Mouse (Mus musculus): ENCODE results near the gene Gprc5c. TPM values are rescaled to one million over a fixed set of nuclear protein-coding genes. Genes with fewer than 3 reads are reported as not detected.
A peak's percentile ranks its signal among the peaks of the same experiment; 100 is the strongest.
"Not testable (repeated sequence)": the region's sequence is repeated elsewhere in the genome, so short reads cannot be mapped to it uniquely, and the experiment has no call there.

The Gprc5c gene
- total RNA-seq, 2 experiments from 2014 or later = 2.8 to 4.5 TPM

- DNase-seq (ENCODE audit: extremely low spot score in 1 of 2, low spot score in 1 of 2) = no peak
Measured at GRCm38 (mm10) chr11:114896085-114896484, 45.1 kb downstream of the Gprc5c start.

- DNase-seq (ENCODE audit: extremely low spot score in 1 of 2, low spot score in 1 of 2) = no peak
Measured at GRCm38 (mm10) chr11:114898026-114898425, 47.1 kb downstream of the Gprc5c start.

- DNase-seq (ENCODE audit: extremely low spot score in 1 of 2, low spot score in 1 of 2) = no peak
Measured at GRCm38 (mm10) chr11:114903224-114903623, 52.3 kb downstream of the Gprc5c start.

GRCm38 (mm10) chr11:114907567-114907966 lies 56.6 kb downstream of the Gprc5c start:
- no peak for DNase-seq (ENCODE audit: extremely low spot score in 1 of 2, low spot score in 1 of 2)

- DNase-seq (ENCODE audit: extremely low spot score in 1 of 2, low spot score in 1 of 2) = no peak
Measured at GRCm38 (mm10) chr11:114908086-114908485, 57.1 kb downstream of the Gprc5c start.

- DNase-seq (ENCODE audit: extremely low spot score in 1 of 2, low spot score in 1 of 2) = not testable (repeated sequence)
Measured at GRCm38 (mm10) chr11:114909538-114909937, 58.6 kb downstream of the Gprc5c start.

- peak; percentile 73 to 86 for DNase-seq (ENCODE audit: extremely low spot score in 1 of 2, low spot score in 1 of 2)
Measured at GRCm38 (mm10) chr11:114912847-114913246, 61.9 kb downstream of the Gprc5c start.

- DNase-seq (ENCODE audit: extremely low spot score in 1 of 2, low spot score in 1 of 2) = no peak
Measured at GRCm38 (mm10) chr11:114914978-114915377, 64.0 kb downstream of the Gprc5c start.

GRCm38 (mm10) chr11:114917120-114917519 lies 66.2 kb downstream of the Gprc5c start:
- DNase-seq (ENCODE audit: extremely low spot score in 1 of 2, low spot score in 1 of 2) = no peak

Other genes with a start within 250 kb of the Gprc5c start
- gene Rpl38, start 182.6 kb upstream of the Gprc5c start, total RNA-seq (2021) = 100 to 1,000 TPM; 761 to 890 TPM
- gene Ttyh2, start 175.7 kb upstream of the Gprc5c start, total RNA-seq (2021) = 10 to 100 TPM; 28.8 to 34.0 TPM
- gene Dnaic2, start 123.7 kb upstream of the Gprc5c start, total RNA-seq (2021) = 1 to 10 TPM; 1.4 to 1.9 TPM
- 10 to 100 TPM in 1 of 2 experiments, 1 to 10 TPM in 1; 6.6 to 11.5 TPM for gene Kif19a, start 85.8 kb upstream of the Gprc5c start, total RNA-seq (2021)
- gene Btbd17, start 55.2 kb upstream of the Gprc5c start, total RNA-seq (2021) = 10 to 100 TPM; 27.8 to 30.9 TPM
- not detected for gene Gpr142, start 52.2 kb upstream of the Gprc5c start, total RNA-seq (2021)
- under 1 TPM; 0.37 to 0.52 TPM for gene Cd300a, start 38.9 kb downstream of the Gprc5c start, total RNA-seq (2021)
- gene Cd300lb, start 83.2 kb downstream of the Gprc5c start, total RNA-seq (2021) = not detected
- not detected for gene Cd300c, start 118.0 kb downstream of the Gprc5c start, total RNA-seq (2021)
- not detected for gene Cd300ld, start 138.8 kb downstream of the Gprc5c start, total RNA-seq (2021)
- gene Cd300c2, start 150.7 kb downstream of the Gprc5c start, total RNA-seq (2021) = 1 to 10 TPM; 4.1 to 4.5 TPM
- gene Cd300ld2, start 165.0 kb downstream of the Gprc5c start, total RNA-seq (2021) = not detected
- gene Cd300ld4, start 175.9 kb downstream of the Gprc5c start, total RNA-seq (2021) = under 1 TPM in 1 of 2 experiments, not detected in 1; 0.86 TPM
- gene Cd300ld5, start 186.6 kb downstream of the Gprc5c start, total RNA-seq (2021) = 1 to 10 TPM in 1 of 2 experiments, not detected in 1; 2.3 TPM
- gene Cd300ld3, start 197.3 kb downstream of the Gprc5c start, total RNA-seq (2021) = under 1 TPM in 1 of 2 experiments, not detected in 1; 0.86 TPM
- not detected for gene Cd300e, start 211.0 kb downstream of the Gprc5c start, total RNA-seq (2021)
- 1 to 10 TPM; 1.8 to 2.0 TPM for gene Rab37, start 240.3 kb downstream of the Gprc5c start, total RNA-seq (2021)